Mouse (Mus musculus) heart, postnatal 25 days (tissue): ENCODE measurements around the gene Casp7. TPM values are rescaled to one million over a fixed set of nuclear protein-coding genes. Genes with fewer than 3 reads are reported as not detected.

Source experiments
- DNase-seq: peaks from one replicate; pipeline ENCODE4 v3.0.0; 2022; ENCODE audit warnings: low spot score
- intact Hi-C: fragments of 180-260 bp; cut with DNase I; formaldehyde crosslinking; loops from one replicate; pipeline ENCODE4 v1.15.1; 2025
- total RNA-seq, 2 experiments: library from RNA; stranded (reverse); gene quantifications; 2 replicates each; pipeline ENCODE4 v1.2.3; 2021

The Casp7 gene
- total RNA-seq, 2 experiments from 2014 or later, result 12.6 to 15.6 TPM

DNA sequence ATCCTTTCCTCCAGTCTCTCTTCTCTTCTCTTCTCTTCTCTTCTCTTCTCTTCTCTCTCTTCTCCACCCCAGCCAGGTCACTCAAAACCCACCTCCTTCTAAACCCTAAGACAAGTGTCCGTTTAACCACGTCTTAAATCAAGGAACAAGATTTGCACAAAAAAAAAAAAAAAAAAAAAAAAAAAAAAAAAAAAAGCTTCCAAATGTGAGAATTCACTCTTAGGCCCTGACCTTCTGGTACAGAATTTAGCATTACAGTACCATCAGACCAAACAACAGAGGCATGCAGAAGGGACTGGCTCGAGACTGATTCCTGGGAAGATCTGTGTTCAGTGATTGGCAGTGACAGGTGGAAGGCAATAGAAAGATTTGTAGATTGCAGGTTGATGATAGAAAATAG is 23.4 kb downstream of the Casp7 start:
- intact Hi-C loops, result loop anchor here (5.0 to 10.0 kb wide), 3 partner anchors 357 to 487 kb away; no protein-coding TSS in a partner anchor
- DNase-seq, result no peak

DNA sequence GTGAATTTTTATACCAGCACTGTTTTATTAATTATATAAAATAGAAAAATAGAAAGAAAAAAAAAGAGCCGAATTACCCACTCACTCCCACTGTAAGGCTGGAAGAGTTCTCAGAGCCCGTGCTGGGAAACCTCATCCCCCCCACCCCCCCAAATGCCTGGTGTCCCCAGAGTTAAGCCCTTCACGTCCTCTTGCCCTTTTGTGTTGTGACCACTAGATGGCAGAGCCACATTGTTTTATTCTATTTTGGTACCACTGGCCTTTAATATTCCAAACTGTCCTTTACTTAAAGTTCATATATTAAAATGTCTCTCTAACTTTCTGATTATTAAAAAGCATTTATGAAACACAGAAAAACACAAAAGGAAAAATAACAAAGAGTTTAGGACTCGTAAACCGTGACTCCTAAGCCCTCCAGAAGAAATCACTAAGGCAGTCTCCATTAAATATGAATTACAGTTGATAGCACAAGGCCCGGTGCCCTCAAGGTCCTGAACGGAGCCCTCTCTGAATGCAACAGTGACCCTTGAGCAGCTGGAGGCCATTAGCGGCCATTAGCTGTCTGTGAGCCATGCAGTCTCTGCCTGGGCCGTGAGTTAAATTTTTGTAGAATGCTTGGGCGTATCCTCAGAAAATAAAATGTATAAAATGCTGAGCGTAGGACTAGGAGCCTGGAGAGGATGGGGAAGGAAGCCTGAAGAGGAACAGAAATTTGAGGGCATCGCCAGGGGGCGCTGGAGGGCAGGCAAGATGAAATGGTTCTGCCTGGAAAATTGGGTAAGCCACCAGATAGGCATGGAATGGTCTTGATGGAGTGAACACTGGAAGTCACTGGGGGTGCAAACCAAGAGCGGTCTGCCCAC is 25.8 kb downstream of the Casp7 start:
- intact Hi-C loops, result loop anchor here (1.0 to 10.0 kb wide), 4 partner anchors 143 to 485 kb away; no protein-coding TSS in a partner anchor

DNA sequence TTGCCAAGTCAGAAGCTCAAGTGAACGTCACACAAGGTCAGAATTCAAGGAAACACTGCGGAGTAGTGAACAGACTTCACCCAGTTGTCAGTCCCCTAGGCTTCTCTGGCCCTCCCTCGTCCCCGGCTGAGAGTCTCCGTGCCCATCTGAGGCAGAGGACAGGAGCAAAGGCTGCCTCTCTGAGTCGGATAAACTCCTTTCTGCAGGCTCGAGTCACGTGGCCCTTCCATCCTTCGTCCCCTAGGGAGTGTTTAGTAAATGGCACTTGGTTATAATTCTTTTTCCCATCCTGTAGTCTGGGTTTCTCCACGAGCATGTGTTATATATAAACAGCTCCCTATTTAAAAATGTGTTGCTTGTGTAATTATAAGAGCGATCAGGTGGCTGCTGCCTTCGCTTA is 26.4 kb downstream of the Casp7 start:
- intact Hi-C loops, result loop anchor here (5.0 to 10.0 kb wide), 3 partner anchors 354 to 484 kb away; no protein-coding TSS in a partner anchor
- DNase-seq, result no peak

More for the DNA sequence above, 25.8 kb downstream of the Casp7 start:
- DNase-seq, result peak; percentile 61

DNA sequence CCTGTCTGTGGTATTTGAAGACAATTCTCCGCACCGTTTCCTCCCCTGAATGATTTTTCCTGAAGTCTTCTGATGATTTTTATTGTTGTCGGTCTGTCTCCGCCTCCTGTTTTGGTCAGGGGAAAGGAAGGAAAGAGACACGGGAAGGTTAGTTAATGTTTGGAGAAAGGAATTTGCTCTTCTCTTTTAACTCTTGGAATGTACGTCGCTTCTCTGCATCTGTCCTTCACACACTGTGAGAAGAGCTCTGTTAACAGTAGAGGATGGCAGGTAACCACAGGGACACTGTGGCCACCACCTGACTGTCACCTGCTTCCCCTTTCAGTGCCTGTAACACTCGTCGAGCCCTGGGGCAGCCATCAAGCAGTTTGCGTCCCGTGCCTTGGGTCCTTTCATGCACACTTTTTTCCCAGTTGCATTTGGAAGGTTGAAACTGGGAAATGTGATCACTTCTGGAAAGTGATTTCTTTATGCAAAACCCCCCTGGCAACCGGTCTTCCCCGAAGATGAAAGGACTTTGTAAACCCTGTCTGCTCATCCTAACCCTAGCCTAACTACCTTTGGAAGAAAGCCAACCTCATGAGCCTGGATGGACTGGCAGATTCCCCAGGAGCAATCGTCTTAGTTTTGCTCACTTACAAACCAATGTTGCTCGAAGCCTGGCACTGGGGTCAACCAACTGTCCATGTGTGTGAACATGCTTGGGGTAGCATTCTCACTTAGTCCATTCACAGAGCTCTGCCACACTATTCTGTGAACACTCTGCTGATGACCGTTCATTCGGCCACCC is 27.9 kb downstream of the Casp7 start:
- DNase-seq, result no peak
- intact Hi-C loops, result loop anchor here (5.0 to 10.0 kb wide), 3 partner anchors 352 to 482 kb away; no protein-coding TSS in a partner anchor

DNA sequence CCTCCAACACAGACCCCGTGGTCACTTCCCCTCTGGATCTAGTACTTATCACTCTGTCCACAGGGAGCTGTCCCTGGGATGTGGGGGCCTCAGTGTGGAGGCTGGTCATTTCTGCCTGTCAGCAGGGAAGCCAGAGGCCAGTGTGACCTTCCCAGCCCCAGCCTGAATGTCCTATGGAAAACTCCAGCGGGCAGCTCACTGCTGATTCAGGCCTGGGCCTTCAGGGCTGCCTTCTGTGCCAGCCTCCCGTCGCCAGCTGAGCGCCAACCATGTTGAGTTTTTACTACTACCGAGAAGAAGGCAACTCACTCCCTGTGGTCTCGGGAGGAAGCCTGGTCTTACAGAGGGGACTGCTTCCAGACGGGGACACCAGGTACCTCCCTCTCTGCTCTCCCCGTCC is 28.6 kb downstream of the Casp7 start:
- intact Hi-C loops, result loop anchor here (10.0 kb wide), 1 partner anchor 389 kb away; no protein-coding TSS in a partner anchor
- no peak for DNase-seq

DNA sequence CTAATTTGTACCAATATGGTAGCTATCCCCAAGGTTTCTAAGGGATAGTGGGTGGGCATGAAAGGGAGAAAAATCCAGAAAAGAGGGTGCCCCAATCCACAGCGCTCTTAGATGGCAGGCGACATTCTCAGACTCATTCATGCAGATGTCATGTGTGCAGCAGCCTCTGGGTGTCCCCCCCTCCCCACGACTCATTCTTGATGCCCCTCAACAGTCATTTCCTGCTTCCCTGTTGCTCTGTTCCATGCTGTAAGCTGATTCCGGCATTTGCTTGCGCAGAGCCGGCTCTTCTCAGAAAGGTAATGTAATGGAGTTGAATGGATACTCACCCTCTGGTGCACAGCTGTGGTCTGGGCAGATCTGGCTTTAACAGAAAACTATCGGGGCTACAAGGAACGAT is 33.4 kb downstream of the Casp7 start:
- no peak for DNase-seq
- intact Hi-C loops, result no loop called here

DNA sequence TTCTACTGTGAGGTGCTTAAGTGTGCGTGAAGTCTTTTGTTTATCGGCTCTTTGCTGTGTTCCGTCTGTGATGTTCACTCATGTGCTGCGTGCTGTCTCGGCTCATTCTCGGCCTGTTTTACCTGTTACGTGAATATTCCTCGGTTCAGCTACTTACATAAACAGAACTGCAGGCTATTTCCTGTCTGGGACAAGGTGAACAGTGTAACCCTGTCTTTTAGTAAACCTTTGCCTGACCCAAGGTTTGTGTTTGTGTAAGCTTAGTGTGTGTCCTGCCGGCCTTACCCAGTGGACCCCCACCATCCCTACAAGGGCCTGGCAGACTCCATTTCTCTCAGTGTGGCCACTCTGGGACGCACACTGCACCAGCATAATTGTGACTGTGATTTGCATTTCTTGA is 35.8 kb downstream of the Casp7 start:
- no peak for DNase-seq
- intact Hi-C loops, result no loop called here

DNA sequence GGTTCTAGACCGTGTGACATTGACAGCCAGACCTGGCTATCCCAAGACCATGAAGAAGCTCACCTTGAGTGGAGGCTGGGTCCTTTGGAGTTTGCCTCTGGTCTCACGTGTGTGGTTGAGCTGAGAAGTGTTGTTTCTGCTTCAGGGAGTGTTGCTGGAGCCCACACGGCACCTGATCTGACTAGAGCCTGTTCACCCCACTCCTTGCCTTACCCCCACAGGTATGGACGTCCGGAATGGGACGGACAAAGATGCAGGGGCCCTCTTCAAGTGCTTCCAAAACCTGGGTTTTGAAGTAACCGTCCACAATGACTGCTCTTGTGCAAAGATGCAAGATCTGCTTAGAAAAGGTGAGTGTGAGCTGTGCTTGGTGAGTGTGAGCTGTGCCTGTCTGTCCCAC is 36.7 kb downstream of the Casp7 start:
- intact Hi-C loops, result no loop called here
- DNase-seq, result no peak

DNA sequence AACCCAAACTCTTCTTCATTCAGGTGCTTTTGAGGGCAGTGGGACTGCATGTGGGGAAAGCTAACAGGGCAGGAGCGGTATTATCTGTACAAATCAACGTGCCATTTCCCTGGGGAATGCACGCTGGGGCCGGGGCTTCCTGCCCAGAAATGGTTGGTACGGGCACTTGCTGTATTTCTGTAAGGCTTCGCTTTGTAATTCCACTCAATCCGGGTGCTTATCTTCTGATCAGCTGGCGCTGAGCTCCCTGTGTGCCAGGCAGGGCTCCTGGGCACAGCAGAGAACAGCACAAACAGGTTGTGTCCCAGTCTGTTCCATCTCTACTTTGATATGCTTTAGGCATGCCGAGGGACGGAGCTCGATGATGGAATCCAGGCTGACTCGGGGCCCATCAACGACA is 39.5 kb downstream of the Casp7 start:
- intact Hi-C loops, result no loop called here
- no peak for DNase-seq

DNA sequence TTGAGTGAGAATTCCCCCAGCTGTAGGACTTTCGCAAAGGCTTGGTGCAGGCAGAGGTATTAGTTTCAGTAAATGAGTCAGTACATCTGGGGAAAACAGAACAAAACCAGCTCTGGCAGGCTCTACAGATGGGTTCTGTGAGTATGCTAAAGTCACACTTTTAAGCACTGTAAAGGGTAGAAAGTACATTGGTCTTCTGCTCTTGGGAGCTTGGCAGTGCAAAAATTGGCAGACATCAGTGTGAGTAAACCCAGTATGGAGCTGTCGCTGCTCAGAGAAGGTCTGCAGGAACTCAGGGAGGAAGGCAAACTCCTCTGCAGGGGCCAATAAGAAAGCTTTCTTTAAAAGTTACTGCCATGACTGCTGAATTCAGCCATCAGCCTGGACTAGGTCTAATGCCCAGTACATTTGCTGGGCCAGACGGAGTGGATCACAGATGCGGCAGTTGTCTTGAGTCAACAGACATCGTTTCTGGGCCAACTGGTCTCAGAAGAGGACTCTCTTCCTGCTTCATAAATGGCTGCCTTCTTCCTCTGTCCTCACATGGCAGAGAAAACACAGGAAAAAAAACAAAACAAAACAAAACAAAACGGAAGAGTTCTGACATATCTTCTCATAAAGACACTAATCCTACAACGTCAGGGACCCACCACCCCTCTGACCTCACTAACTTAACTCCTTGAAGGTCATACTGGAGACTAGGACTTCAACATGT is 41.6 kb downstream of the Casp7 start:
- DNase-seq, result no peak
- intact Hi-C loops, result no loop called here

DNA sequence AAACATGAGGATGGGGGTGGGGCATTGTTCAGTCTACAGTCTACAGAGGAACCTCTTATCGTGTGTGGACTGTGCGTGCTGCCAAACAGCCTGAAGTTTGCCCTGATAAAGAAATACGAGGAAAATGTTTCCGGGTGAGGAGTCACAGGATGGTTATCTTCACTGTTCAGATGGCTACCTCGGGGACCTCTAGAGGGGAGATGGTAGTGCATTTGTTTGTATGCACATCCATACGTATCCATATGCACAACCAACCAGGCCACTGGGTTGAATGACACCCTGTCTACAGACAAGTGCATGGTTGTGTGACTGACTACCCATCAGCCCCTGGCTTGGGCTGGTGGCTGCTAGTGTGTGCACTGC is 42.1 kb downstream of the Casp7 start:
- no peak for DNase-seq
- intact Hi-C loops, result no loop called here

DNA sequence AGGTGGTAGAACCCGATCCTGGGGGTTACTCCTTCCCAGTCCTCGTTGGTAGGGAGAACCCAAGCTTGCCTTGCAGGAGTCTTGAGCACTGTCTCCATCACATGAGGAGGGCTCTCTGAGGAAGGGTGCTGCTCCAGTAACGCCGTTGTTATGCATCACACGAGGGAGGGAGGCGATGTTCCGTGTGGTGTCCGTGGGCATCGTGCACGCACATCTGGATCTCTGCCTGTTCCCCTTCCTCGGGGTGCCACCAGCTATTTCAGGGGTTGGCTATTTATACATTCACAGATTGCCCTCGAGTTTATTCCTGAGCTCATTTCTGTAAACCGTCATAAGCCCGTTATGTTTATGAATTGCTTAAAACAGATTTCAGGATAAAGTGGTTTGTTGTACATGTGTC is 46.5 kb downstream of the Casp7 start:
- intact Hi-C loops, result no loop called here
- no peak for DNase-seq

DNA sequence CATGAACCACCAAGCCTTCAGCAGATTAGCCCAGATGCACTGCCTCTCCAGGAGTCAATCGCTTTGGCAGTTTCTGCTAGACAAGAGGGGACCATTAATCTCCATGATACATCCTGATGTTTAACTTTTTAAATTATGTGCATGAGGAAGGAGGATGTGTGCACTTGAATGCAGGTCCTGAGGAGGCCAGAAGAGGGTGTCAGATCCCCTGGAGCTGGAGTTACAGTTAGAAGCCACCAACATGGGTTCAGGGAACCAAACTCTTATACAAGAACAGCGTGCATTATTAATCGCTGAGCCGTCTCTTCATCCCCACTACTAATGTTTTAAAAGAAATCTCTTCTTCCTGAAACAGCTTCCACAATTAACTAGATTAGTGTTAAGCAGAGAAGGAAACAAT is 51.9 kb downstream of the Casp7 start:
- intact Hi-C loops, result no loop called here
- DNase-seq, result no peak

DNA sequence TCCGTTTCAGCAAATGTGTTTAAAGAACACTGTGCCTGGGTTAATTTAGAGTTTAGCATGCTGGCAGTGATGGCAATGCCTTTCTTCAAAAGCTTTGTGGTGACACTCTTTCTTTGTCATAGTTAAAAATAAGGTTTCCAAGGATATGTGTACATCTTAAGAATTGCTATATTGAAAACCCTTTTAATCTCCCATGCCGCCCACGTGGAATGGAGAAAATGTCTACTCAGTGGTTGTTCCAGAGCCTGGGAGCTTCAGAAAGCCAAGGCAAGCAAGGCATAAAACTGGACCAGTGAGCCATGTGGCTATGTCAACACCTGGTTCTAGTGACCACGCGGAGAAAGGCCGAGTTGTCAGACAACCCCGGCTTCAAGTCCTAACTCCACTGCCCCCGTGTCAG is 52.6 kb downstream of the Casp7 start:
- intact Hi-C loops, result no loop called here
- DNase-seq, result no peak

DNA sequence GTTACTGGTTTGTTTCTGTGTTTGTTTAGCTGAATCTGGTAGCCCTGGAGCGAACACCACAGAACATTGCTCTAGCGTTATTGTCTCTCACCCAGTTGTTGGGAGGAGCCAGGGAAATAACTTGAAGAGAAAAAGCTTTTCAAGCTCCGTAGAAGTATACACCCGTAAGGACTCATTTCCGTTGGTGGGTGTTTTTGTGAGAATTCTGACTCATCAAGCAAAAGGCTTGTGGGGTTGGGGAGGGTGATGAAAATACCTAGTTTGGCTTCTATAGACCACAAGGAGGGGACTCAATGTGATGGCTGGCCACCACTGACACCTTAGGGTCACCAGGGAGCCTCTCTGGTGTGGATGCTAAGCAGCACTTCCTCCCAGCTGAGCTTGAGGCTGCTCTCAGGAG is 54.0 kb downstream of the Casp7 start:
- intact Hi-C loops, result no loop called here
- no peak for DNase-seq

DNA sequence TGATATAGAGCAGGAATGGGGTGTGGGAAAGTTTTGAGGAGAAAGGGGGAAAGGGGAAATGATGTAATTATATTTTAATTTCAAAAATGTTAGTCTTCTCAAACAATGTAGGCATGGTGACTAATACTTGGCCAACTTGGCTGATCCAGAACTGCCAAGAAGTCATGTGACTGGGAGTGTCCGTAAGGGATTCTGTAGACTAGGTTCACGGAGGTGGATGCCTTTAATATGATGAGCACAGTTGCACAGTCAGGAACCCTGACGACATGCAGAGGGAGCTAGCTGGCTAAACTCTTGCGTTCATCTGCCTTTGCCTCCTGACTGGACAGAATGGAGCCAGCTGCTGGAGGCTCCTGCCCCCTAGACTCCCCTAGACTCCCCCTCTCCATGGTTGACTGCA is 54.9 kb downstream of the Casp7 start:
- no peak for DNase-seq
- intact Hi-C loops, result no loop called here

DNA sequence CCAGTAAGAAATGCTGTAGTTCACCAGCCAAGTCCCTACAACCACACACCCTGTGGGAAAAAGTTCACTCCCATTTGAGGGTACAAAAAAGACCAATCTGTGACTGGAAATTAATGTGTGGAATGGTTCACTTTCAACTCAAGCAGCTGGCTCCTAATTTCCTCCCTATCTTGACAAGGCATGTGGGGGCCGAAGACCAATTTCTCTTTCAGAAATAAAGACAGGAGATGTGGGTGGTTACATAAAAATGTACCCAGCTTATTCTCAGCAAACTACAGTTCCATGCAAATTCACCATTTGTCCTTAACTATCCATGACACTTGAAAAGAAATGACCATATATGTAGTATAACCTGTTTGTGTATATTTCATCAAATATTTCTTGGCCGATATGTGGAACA is 55.5 kb downstream of the Casp7 start:
- intact Hi-C loops, result no loop called here
- no peak for DNase-seq

DNA sequence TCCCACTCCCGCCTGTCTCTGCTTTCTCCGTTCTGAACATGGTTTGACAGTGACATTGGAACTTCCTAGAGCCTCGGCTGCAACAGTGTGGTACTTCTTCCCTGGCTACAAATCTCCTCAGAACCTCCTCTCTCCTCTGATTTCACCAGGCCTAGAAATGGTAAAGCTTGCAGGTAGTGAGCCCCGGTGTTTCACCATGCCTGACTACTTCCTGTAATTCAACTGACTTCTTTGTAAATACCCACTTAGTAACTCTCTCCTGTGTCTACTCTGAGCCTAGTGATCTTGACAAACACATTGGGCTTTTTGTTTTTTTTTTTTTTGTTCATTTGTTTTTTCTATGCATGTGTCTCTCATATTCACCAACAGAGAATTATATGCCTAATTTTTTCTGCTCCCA is 57.9 kb downstream of the Casp7 start:
- intact Hi-C loops, result no loop called here
- no peak for DNase-seq

DNA sequence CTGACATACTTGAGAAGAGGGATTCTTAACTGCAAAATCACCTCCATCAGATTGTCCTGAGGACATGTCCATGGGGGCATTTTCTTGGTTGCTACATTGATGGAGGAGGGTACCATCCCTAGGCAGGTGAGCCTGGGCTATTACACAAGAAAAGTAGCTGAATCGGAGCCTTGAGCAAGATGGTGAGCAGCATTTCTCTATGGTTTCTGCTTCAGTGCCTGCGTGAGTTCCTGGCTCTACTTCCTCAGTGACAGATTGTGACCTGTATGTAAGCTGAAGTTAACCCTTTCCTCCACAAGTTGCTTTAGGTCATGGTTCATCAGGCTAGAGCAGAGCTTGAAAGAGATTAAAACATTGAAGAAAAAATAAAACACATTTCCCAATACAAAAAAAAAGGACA is 58.4 kb downstream of the Casp7 start:
- no peak for DNase-seq
- intact Hi-C loops, result no loop called here

DNA sequence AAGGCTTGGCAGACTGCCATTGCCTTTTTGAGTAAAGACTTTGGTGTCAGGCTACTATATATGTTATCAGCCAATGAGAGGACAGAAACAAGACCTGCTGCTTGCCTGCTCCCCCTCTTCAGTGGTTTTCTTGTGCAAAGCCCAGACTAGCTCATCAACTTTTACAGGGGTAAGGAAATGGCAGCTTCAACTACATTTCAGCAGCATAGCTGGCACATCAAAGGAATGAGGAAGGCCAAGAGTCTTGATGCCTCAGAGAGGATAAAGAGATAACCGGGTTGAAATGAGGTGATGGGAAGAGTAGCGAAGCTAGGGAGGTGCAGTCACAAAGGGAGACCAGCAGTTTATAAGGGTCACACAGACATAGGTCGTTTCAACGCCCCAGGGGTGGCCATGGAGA is 60.6 kb downstream of the Casp7 start:
- DNase-seq, result no peak
- intact Hi-C loops, result no loop called here
